Mouse (Mus musculus): ENCODE data around the gene Tbrg4. TPM values are rescaled to one million over a fixed set of nuclear protein-coding genes. Genes with fewer than 3 reads are reported as not detected.
"Not testable (repeated sequence)": the region's sequence is repeated elsewhere in the genome, so short reads cannot be mapped to it uniquely, and the experiment has no call there.

The Tbrg4 gene
- polyA plus RNA-seq (2016; fragmentation: Nextera tagmentation; extraction: Ambion mirVana), result 59.5 and 62.2 TPM in 2 replicates

DNA sequence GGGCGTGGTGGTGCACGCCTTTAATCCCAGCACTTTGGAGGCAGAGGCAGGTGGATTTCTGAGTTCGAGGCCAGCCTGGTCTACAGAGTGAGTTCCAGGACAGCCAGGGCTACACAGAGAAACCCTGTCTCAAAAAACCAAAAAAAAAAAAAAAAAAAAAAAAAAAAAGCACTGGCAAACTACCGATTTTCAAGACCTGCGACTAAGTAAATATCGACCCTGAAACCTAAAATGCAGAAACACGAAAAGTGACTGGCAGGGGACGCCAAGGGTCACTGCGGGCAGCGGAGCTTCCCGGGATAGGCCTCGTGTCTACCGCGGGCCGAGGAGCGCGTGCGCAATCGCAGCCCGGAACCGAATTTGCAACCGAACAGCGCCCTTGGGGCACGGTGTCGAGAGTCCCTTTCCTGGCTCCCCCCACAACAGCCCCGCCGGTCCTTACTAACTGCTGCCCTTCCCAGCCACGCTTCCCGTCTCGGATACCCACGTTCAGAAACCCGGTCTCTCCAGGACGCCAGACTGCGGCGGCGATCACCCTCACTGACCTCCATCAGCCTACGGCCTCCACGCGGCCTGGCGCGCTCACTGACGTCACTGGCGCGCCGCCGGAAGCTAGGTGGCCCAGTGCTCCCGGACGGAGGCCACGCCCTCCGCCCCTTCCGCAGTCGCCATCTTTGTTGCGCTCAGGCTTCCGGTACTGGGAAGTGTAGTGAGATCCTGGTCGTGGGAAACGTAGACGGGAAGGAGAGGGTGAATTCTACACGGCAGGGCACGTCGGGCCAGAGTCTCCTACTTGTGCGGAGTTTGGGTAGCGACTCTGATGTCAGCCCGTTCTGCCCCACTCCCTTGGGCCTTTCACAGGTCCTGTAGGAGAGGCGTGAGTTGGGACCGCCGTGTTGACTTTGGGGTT is at the start of gene Tbrg4:
Gene Tbrg4, minus strand, starts transcription at position 590 of the 910 bp plus-strand sequence.
- Histone ChIP-seq H3K4me3 (peak within 1 kb of the TSS; percentile 85), H3K27ac (peak within 1 kb of the TSS; percentile 95), H3K4me1 (replicated peaks) (peaks cover 28% of the 10 kb centered on the region), H3K36me3 (peaks cover 41% of the 10 kb centered on the region), H3K27me3 (ENCODE audit: insufficient read depth, poor library complexity, severe bottlenecking) (no peaks in the 10 kb centered on the region), H3K9me3 (no peaks in the 10 kb centered on the region)
- WGBS, result under 1% methylated on average over 66 of the region's 66 CpGs
- DNase-seq (ENCODE audit: low spot score), result peak; percentile 93

DNA sequence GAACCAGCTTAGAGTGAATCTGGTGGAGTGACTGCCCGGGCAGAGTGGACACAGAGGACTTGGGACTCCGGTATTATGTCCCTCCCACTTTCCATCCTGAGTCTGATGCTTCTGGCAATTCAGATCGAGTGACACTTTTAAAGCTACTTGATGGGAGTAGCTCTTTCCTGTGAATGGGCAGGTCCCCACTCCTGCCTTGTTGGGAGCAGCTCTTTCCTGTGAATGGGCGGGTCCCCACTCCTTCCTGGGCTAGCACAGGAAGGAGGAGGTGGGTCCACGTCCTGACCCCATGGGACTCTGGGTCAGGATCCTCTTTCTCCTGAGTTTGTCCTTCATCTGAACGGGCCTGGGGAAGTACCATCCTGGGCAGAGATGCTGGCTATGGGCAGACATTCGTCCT is 49.5 kb upstream of the Tbrg4 start:
- H3K36me3 ChIP-seq, result no peaks in the 10 kb centered on the region
- H3K9me3 ChIP-seq, result 0 out of 2 replicates have a peak, but pooled peaks cover 3% of the 10 kb centered on the region
- no peak for DNase-seq (ENCODE audit: low spot score)
- H3K4me1 ChIP-seq (replicated peaks), result peaks cover 20% of the 10 kb centered on the region
- peaks cover 25% of the 10 kb centered on the region for H3K27me3 ChIP-seq (ENCODE audit: insufficient read depth, poor library complexity, severe bottlenecking)
- no peak overlapping the region; the same call in 1 of the 2 replicates for H3K27ac ChIP-seq
- H3K4me3 ChIP-seq, result no peak overlapping the region
- 67% methylated on average over 7 of the region's 7 CpGs for WGBS

DNA sequence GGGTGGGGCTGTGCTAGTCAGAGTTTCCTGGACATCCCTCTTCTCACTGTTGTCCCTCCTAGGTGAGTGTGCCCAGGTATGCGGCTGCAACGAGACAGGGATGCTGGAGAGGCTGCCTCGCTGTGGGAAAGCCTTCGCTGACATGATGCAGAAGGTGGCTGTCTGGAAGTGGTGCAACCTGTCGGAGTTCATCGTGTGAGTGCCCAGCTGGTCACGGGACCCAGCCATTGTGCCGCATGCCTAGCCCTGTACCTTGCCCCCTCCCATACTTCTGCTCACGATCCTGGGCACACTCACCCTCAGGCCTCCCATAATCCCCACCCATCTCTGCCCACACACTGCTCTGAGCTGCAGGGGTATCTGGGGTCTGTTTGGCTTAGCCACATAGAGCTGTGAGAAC is 48.8 kb upstream of the Tbrg4 start:
- 90% methylated on average over 9 of the region's 9 CpGs for WGBS
- Histone ChIP-seq H3K27me3 (ENCODE audit: insufficient read depth, poor library complexity, severe bottlenecking) (peaks cover 25% of the 10 kb centered on the region), H3K36me3 (no peaks in the 10 kb centered on the region), H3K4me1 (replicated peaks) (peaks cover 19% of the 10 kb centered on the region), H3K9me3 (0 out of 2 replicates have a peak, but pooled peaks cover 3% of the 10 kb centered on the region), H3K4me3 (no peak overlapping the region), H3K27ac (no peak overlapping the region)
- no peak for DNase-seq (ENCODE audit: low spot score)

DNA sequence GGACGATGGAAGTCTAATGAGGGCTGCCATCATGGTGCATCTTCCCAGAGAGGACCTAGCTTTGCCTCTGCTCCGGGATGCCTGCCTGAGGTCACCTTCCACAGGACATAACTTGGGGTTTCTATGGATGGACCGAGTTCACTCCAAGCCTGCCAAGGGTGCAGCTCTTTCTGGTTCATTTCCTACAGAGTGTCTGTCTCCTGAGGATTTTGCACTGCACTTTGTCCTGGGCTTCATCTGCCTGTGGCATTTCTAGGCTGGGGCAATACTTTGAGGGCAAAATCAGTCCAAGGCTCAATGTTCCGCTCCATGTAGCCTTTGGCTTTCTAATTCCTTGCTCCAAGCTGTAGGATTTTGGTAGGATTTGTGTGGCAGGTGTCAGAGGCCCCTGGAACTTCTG is 45.0 kb upstream of the Tbrg4 start:
- Histone ChIP-seq H3K36me3 (no peaks in the 10 kb centered on the region; the same call in 1 of the 2 replicates), H3K27ac (no peak overlapping the region), H3K4me1 (replicated peaks) (peaks cover 15% of the 10 kb centered on the region), H3K9me3 (peaks cover 6% of the 10 kb centered on the region; the same call in 1 of the 2 replicates), H3K4me3 (no peak overlapping the region), H3K27me3 (ENCODE audit: insufficient read depth, poor library complexity, severe bottlenecking) (peaks cover 25% of the 10 kb centered on the region)
- DNase-seq (ENCODE audit: low spot score), result no peak
- WGBS, result 89% methylated on average over 4 of the region's 4 CpGs

DNA sequence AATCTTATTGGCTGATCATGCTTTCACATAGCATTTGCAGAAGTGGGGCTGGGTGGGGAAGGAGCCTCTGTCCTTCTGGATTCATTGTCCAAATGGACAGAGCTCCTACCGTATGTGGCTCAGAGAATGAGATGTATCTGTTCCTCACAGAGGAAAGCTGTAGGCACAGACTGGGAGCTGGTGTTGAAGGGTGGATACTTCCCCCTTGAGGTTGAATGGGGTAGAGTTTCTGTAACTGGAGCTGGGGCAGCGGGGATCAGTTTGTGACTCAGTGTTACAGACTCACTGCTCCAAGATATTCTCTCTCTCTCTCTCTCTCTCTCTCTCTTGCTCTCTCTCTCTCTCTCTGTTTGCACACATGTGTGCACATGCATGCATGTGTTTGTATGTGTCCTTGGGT is 44.2 kb upstream of the Tbrg4 start:
- no peak for DNase-seq (ENCODE audit: low spot score)
- WGBS, result 51% methylated on average over 2 of the region's 2 CpGs
- H3K27me3 ChIP-seq (ENCODE audit: insufficient read depth, poor library complexity, severe bottlenecking), result peaks cover 25% of the 10 kb centered on the region
- H3K27ac ChIP-seq, result no peak overlapping the region
- peaks cover 6% of the 10 kb centered on the region; the same call in 1 of the 2 replicates for H3K9me3 ChIP-seq
- no peaks in the 10 kb centered on the region; the same call in 1 of the 2 replicates for H3K36me3 ChIP-seq
- H3K4me3 ChIP-seq, result no peak overlapping the region
- peaks cover 15% of the 10 kb centered on the region for H3K4me1 ChIP-seq (replicated peaks)

DNA sequence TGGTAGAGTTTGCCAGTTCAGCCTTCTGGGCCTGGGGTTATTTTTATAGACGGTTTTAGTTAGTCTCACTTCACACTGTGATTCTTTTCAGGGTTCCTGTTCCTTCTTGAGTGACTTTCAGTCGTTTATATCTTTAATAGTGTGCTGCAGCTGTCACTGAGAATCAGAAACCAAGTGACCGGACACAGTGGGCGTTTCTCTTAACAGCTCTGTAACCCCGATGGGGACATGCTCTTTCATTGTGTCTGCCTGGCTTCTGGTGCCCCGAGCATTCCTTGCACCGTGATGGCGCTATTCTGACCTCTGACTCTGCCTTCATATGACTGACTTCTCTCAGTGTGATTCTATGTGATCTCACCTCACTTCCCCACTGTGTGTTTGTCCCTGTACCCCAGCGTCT is 43.2 kb upstream of the Tbrg4 start:
- H3K27me3 ChIP-seq (ENCODE audit: insufficient read depth, poor library complexity, severe bottlenecking), result peaks cover 25% of the 10 kb centered on the region
- H3K27ac ChIP-seq, result no peak overlapping the region
- no peak overlapping the region for H3K4me3 ChIP-seq
- H3K9me3 ChIP-seq, result peaks cover 6% of the 10 kb centered on the region; the same call in 1 of the 2 replicates
- H3K36me3 ChIP-seq, result no peaks in the 10 kb centered on the region; the same call in 1 of the 2 replicates
- no peak for DNase-seq (ENCODE audit: low spot score)
- 32% methylated on average over 9 of the region's 9 CpGs for WGBS
- peaks cover 15% of the 10 kb centered on the region for H3K4me1 ChIP-seq (replicated peaks)

DNA sequence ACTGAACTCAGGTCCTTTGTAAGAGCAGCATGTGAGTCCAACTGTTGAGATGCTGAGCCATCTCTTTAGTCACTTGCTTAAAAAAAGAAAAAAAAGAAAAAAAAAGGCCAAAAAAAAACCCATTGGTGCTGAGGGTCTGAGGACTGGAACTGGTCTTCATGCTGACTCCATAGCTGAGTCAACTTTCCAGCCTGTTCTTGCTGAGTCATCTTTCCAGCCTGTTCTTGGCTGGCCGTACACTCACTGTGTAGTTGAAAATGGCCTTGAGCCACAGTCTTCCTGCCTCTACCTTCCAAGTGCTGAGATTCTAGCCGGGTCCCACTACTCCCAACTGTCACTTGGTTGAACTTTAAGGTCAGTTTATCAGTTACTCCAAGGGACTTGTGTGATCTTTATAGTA is 40.8 kb upstream of the Tbrg4 start:
- Histone ChIP-seq H3K4me3 (no peak overlapping the region), H3K27me3 (ENCODE audit: insufficient read depth, poor library complexity, severe bottlenecking) (peaks cover 19% of the 10 kb centered on the region), H3K4me1 (replicated peaks) (peaks cover 26% of the 10 kb centered on the region), H3K36me3 (no peaks in the 10 kb centered on the region; the same call in 1 of the 2 replicates), H3K9me3 (peaks cover 3% of the 10 kb centered on the region; the same call in 1 of the 2 replicates), H3K27ac (no peak overlapping the region)
- DNase-seq (ENCODE audit: low spot score), result no peak
- 85% methylated on average over 2 of the region's 2 CpGs for WGBS

DNA sequence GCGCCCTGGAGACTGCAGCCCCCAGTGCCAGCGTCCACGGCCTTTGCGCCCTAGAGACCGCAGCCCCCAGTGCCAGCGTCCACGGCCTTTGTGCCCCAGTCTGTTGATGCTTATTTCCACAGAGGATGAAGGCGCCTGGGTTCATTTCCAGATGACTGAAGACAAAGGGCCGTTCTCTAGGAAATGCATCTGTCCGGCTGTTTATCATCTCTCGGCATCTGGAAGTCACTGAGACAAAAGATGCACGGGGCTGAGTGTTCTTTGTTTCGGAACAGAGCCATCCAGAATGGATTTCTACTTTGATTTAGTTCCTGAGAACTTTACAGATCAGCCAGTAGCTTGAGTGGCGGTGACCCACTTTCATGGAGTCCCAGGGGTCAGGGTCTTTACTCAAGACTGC is 35.3 kb upstream of the Tbrg4 start:
- Histone ChIP-seq H3K9me3 (no peaks in the 10 kb centered on the region), H3K36me3 (no peaks in the 10 kb centered on the region; the same call in 1 of the 2 replicates), H3K27ac (peak overlapping the region; percentile 75), H3K4me1 (replicated peaks) (peaks cover 47% of the 10 kb centered on the region), H3K4me3 (no peak overlapping the region), H3K27me3 (ENCODE audit: insufficient read depth, poor library complexity, severe bottlenecking) (peaks cover 26% of the 10 kb centered on the region)
- DNase-seq (ENCODE audit: low spot score), result no peak
- WGBS, result 59% methylated on average over 14 of the region's 14 CpGs

DNA sequence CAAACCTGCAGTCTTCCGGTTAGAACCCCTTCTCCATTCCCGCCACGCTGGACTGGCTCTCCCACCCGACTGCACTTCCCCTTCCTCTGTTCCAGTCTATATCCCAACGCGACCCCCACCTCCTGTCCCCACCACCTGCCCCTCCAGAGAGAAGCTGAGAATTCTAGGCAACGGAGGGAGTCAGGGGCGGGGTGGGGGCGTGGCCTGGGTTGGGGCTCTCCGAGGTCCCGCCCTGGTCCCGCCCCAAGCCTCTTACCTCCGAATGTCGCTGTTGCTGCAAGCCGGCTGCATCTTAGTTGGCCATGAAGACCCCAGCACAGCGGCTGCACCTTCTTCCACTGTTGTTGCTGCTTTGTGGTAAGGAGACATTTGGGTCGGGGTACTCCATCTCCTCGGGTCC is 32.4 kb upstream of the Tbrg4 start, which contains the start of gene Ramp3:
Gene Ramp3, plus strand, starts transcription at position 251 of the 400 bp plus-strand sequence.
- peak within 1 kb of the TSS; percentile 58 for H3K4me3 ChIP-seq
- H3K36me3 ChIP-seq, result no peaks in the 10 kb centered on the region
- H3K4me1 ChIP-seq (replicated peaks), result peaks cover 49% of the 10 kb centered on the region
- H3K9me3 ChIP-seq, result no peaks in the 10 kb centered on the region
- peaks cover 25% of the 10 kb centered on the region for H3K27me3 ChIP-seq (ENCODE audit: insufficient read depth, poor library complexity, severe bottlenecking)
- DNase-seq (ENCODE audit: low spot score), result peak; percentile 75
- WGBS, result under 1% methylated on average over 18 of the region's 18 CpGs
- peak within 1 kb of the TSS; percentile 69 for H3K27ac ChIP-seq

DNA sequence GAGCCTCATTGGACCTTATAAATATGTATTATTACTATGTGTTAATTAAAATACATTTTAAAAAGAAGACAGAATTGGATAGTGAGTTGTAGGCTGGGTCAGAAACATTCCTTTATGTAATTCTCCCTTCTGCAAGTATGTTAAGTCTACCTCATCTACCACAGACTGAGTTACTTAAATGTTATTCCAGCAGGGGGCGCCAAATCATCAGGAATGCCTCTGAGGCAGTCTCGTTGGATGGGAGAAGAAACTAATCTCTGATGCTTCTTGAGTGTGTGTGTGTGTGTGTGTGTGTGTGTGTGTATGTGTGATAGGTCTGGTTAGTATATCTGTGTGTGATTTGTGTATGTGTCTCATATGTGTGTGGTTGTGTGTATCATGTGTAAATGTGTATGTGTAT is 29.0 kb upstream of the Tbrg4 start:
- peak; percentile 82 for DNase-seq (ENCODE audit: low spot score)
- H3K9me3 ChIP-seq, result no peaks in the 10 kb centered on the region
- H3K4me3 ChIP-seq, result no peak overlapping the region
- WGBS, result 2% methylated on average over 2 of the region's 2 CpGs
- no peaks in the 10 kb centered on the region for H3K36me3 ChIP-seq
- peaks cover 26% of the 10 kb centered on the region for H3K4me1 ChIP-seq (replicated peaks)
- H3K27ac ChIP-seq, result no peak overlapping the region
- peaks cover 9% of the 10 kb centered on the region; the same call in 1 of the 2 replicates for H3K27me3 ChIP-seq (ENCODE audit: insufficient read depth, poor library complexity, severe bottlenecking)

DNA sequence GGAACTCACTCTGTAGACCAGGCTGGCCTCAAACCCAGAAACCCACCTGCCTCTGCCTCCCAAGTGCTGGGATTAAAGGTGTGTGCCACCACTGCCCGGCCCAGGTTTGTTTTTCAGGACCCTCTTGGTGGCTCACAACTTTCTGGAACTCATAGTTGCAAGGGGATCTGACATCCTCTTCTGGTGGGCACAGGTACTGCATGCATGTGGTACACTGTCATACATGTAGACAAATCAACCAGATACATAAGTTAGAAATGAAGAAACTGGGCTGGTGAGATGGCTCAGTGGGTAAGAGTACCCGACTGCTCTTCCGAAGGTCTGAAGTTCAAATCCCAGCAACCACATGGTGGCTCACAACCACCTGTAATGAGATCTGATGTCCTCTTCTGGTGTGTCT is 27.1 kb upstream of the Tbrg4 start:
- H3K4me1 ChIP-seq (replicated peaks), result peaks cover 17% of the 10 kb centered on the region
- DNase-seq (ENCODE audit: low spot score); H3K36me3 ChIP-seq; H3K27ac ChIP-seq; H3K9me3 ChIP-seq; H3K27me3 ChIP-seq (ENCODE audit: insufficient read depth, poor library complexity, severe bottlenecking); H3K4me3 ChIP-seq: not testable (repeated sequence)
- WGBS, result 78% methylated on average over 3 of the region's 3 CpGs

DNA sequence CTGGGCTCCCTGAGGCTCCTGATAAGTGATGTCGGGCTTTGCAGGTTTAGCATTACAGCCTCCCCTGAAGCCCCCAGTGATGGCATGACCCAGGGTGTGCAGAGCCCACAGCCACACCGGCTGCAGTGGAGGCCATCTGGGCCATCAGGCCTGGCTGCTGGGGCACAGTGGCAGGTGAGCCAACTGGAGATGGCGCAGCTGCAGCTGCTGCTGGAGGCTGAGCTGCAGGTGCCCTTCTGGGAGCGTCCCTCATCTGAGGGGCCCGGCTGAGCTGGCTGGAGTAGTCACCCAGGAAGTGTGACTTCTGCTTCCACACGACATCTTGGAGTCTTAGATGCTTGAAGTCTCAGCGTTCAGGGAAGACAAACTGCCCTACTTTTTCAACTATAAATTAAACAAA is 24.7 kb upstream of the Tbrg4 start:
- Histone ChIP-seq H3K9me3 (no peaks in the 10 kb centered on the region), H3K27me3 (ENCODE audit: insufficient read depth, poor library complexity, severe bottlenecking) (no peaks in the 10 kb centered on the region), H3K36me3 (no peaks in the 10 kb centered on the region), H3K4me1 (replicated peaks) (0 out of 2 replicates have a peak, but pooled peaks cover 2% of the 10 kb centered on the region), H3K27ac (no peak overlapping the region), H3K4me3 (no peak overlapping the region)
- DNase-seq (ENCODE audit: low spot score), result no peak
- 72% methylated on average over 7 of the region's 7 CpGs for WGBS

All from hindbrain, embryonic 10.5 days (tissue).